Mouse (Mus musculus): ENCODE measurements at regions not wholly inside any gene's neighbourhood (a gene's known extent, or its start where the extent isn't known, plus 50 kb on each side); places are given as distances from the start of the nearest gene placed in this dataset.

DNA sequence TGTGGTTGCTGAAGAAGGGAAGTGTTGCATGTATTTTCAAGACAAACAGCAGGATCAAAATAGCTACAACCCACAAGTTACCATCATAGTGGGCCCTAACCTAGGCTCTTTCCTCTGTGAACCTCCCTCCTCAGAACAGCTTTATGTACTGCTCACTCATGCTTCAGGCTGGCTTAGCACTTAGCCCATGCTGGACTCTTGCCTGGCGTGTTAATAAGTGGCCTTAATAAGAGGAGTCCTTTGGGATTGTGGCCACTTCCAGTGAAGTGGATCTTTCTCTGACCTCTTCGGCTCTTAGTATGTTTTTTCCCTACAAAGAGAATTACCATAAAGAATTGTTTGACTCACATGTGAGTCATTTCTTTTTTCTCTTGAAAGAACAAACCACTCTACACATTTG is 101.9 kb downstream of the Fam204a start:
- Histone ChIP-seq H3K4me1 (ENCODE audit: control insufficient read depth, insufficient read depth, low read length) (no peaks in the 10 kb centered on the region), H3K27ac (ENCODE audit: low read length) (no peak overlapping the region), H3K4me3 (ENCODE audit: low read length) (no peak overlapping the region), H3K36me3 (ENCODE audit: control insufficient read depth, insufficient read depth, low read length) (no peaks in the 10 kb centered on the region), H3K4me2 (ENCODE audit: low read depth, low read length) (no peak overlapping the region), H3K27me3 (replicated peaks; ENCODE audit: control insufficient read depth, insufficient read depth, low read length) (no peaks in the 10 kb centered on the region), H3K9me3 (ENCODE audit: control insufficient read depth, low read length) (no peaks in the 10 kb centered on the region), H3K9ac (ENCODE audit: low read depth, low read length) (no peak overlapping the region)
- WGBS: 85% methylated on average over 2 of the region's 2 CpGs
- ATAC-seq: no peak

DNA sequence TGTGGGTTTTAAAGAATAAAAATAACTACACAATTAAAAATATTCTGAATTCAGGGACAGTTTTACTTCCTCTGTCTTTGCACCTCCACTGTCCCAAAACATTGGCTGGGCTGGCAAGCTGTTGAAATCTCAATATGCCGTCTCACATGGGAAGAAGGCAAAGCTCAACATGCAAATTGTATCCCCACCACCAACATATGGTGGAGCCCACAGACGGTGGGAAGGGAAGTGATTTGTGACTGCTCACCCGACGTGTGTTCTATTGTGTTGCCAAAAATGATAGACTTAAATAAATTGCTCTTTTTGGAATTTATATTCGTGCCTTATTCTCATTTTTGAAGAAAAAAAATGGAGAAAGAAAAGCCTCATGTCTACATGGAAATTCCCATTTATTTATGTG is 105.6 kb downstream of the Fam204a start:
- Histone ChIP-seq H3K27me3 (replicated peaks; ENCODE audit: control insufficient read depth, insufficient read depth, low read length) (no peaks in the 10 kb centered on the region), H3K4me2 (ENCODE audit: low read depth, low read length) (no peak overlapping the region), H3K27ac (ENCODE audit: low read length) (no peak overlapping the region), H3K4me3 (ENCODE audit: low read length) (no peak overlapping the region), H3K36me3 (ENCODE audit: control insufficient read depth, insufficient read depth, low read length) (no peaks in the 10 kb centered on the region), H3K9ac (ENCODE audit: low read depth, low read length) (no peak overlapping the region), H3K4me1 (ENCODE audit: control insufficient read depth, insufficient read depth, low read length) (no peaks in the 10 kb centered on the region), H3K9me3 (ENCODE audit: control insufficient read depth, low read length) (no peaks in the 10 kb centered on the region)
- ATAC-seq: no peak
- 73% methylated on average over 5 of the region's 5 CpGs for WGBS

DNA sequence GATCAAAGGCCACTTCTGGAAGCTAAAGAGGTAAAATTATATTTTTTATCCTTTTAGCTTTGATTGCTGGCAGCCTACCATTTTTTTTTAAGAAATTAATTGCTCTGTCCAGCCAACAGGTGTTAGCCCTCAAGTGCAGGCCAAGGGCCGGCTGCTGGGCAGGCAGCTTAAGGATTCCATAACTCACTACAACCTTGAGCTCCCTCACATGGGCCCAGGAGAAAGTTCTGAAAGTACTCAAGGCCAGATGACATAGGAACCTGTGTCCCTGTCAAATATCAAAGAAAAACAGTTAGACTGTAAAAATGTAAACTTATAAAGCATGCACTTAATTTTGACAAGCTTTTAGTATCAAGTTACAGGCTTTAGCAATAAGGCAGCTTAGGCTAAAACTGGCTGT is 107.5 kb downstream of the Fam204a start:
- no peaks in the 10 kb centered on the region for H3K9me3 ChIP-seq (ENCODE audit: control insufficient read depth, low read length)
- no peaks in the 10 kb centered on the region for H3K4me1 ChIP-seq (ENCODE audit: control insufficient read depth, insufficient read depth, low read length)
- 21% methylated on average over 1 of the region's 1 CpGs for WGBS
- H3K27me3 ChIP-seq (replicated peaks; ENCODE audit: control insufficient read depth, insufficient read depth, low read length): no peaks in the 10 kb centered on the region
- no peak overlapping the region for H3K27ac ChIP-seq (ENCODE audit: low read length)
- no peak overlapping the region for H3K4me3 ChIP-seq (ENCODE audit: low read length)
- H3K4me2 ChIP-seq (ENCODE audit: low read depth, low read length): no peak overlapping the region
- ATAC-seq: peak; percentile 63; the same call in 1 of the 2 replicates
- no peaks in the 10 kb centered on the region for H3K36me3 ChIP-seq (ENCODE audit: control insufficient read depth, insufficient read depth, low read length)
- H3K9ac ChIP-seq (ENCODE audit: low read depth, low read length): no peak overlapping the region

DNA sequence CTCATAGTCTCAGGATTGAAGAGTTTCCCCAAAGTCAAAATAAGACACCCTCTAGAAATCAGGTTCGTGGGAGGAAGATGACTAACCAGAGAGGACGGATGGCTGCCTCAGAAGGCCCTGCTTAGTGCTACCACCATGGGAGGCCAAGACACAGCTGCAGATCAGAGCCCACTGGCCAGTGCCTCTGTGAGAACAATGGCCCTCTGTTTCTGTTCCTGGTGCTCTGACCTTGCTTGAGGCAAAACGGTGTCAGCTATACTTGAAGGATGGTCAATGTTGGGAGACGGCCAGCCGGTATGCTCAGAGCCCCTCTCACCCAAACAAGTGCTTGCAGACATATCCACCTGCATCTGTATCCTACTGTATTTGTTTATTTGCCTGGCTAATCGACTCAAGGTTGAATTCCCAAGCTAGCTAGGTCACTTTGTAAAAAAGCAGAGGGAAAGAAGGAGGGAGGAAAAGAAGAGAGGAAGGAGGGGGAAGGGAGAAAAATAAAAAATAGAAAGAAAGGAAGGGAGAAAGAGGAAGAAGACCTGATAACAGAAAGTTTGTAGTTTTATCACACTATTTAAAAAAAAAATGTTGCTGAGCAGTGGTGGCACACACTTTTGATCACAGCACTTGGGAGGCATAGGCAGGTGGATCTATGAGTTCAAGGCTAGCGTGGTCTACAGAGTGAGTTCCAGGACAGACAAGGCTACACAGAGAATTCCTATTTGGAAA is 112.7 kb downstream of the Fam204a start:
- Histone ChIP-seq H3K9me3 (ENCODE audit: control insufficient read depth, low read length) (no peaks in the 10 kb centered on the region), H3K27ac (ENCODE audit: low read length) (no peak overlapping the region), H3K4me3 (ENCODE audit: low read length) (no peak overlapping the region), H3K4me1 (ENCODE audit: control insufficient read depth, insufficient read depth, low read length) (no peaks in the 10 kb centered on the region), H3K9ac (ENCODE audit: low read depth, low read length) (no peak overlapping the region), H3K4me2 (ENCODE audit: low read depth, low read length) (no peak overlapping the region), H3K36me3 (ENCODE audit: control insufficient read depth, insufficient read depth, low read length) (no peaks in the 10 kb centered on the region), H3K27me3 (replicated peaks; ENCODE audit: control insufficient read depth, insufficient read depth, low read length) (no peaks in the 10 kb centered on the region)
- WGBS: 56% methylated on average over 7 of the region's 7 CpGs
- ATAC-seq: no peak

DNA sequence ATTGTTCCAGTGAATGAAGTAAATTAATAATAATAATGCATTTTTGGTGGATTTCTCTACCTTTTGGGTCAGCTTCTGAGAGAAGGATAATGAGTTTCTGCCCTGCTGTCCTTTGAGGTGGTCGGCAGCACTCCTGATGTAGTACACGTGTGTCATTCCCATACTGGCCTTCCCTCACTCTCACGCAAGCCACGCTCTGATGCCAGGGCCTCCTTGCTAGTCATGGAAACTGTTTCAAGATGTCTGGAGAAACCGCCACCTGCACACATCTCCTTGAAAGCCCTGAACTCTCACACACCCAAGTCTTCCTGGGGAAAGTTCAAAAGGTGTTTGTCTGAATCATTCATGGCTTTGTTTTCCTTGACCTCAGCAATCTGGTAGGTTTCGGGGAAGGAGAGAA is 116.2 kb downstream of the Fam204a start:
- no peak for ATAC-seq
- 83% methylated on average over 6 of the region's 6 CpGs for WGBS
- Histone ChIP-seq H3K27ac (ENCODE audit: low read length) (no peak overlapping the region), H3K9me3 (ENCODE audit: control insufficient read depth, low read length) (no peaks in the 10 kb centered on the region), H3K4me3 (ENCODE audit: low read length) (no peak overlapping the region), H3K9ac (ENCODE audit: low read depth, low read length) (no peak overlapping the region), H3K36me3 (ENCODE audit: control insufficient read depth, insufficient read depth, low read length) (no peaks in the 10 kb centered on the region), H3K27me3 (replicated peaks; ENCODE audit: control insufficient read depth, insufficient read depth, low read length) (no peaks in the 10 kb centered on the region), H3K4me1 (ENCODE audit: control insufficient read depth, insufficient read depth, low read length) (no peaks in the 10 kb centered on the region), H3K4me2 (ENCODE audit: low read depth, low read length) (no peak overlapping the region)

DNA sequence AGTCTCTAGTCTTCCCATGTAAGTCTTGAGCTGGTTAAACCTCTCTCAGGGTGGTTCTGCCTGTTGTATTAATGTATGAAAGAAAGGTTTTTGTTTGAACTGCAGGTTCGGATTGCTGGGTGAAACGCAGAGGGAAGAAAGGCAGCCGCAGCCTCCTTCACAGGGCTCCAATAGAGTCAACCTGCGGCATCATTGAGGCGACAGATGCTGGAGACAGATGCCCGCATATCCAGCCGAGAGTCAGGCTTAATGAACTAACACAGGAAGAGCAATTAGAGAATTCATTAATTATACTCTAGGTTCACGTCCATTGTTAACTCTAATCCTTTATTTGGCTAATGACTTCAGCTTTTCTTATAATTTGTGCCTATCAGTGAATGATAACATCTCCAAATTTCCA is 117.0 kb downstream of the Fam204a start:
- H3K36me3 ChIP-seq (ENCODE audit: control insufficient read depth, insufficient read depth, low read length): no peaks in the 10 kb centered on the region
- H3K9ac ChIP-seq (ENCODE audit: low read depth, low read length): no peak overlapping the region
- WGBS: 70% methylated on average over 8 of the region's 8 CpGs
- H3K27ac ChIP-seq (ENCODE audit: low read length): no peak overlapping the region
- no peak overlapping the region for H3K4me2 ChIP-seq (ENCODE audit: low read depth, low read length)
- H3K4me3 ChIP-seq (ENCODE audit: low read length): no peak overlapping the region
- no peak for ATAC-seq
- H3K27me3 ChIP-seq (replicated peaks; ENCODE audit: control insufficient read depth, insufficient read depth, low read length): no peaks in the 10 kb centered on the region
- H3K9me3 ChIP-seq (ENCODE audit: control insufficient read depth, low read length): no peaks in the 10 kb centered on the region
- H3K4me1 ChIP-seq (ENCODE audit: control insufficient read depth, insufficient read depth, low read length): no peaks in the 10 kb centered on the region

DNA sequence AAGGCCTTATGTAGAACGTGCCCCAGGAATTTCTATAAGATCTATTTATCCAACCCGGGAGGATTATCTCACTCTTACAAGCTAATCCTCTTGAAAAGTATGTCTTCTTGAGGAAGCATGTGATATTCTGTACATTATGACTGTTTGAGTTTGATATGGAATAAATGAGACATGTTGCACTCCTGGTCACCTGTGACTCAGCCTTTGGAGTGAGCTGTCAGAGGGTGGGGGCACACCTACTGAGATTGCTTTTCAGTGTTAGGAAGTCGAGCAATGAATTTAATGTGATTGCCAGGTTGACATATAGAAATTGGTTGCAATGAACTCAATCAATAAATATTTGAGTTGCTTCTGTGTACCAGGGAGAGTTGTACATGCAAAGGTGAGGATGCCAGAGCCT is 128.6 kb downstream of the Fam204a start:
- no peak overlapping the region for H3K27ac ChIP-seq (ENCODE audit: low read length)
- no peak overlapping the region for H3K4me3 ChIP-seq (ENCODE audit: low read length)
- WGBS: 70% methylated on average over 3 of the region's 3 CpGs
- no peak overlapping the region for H3K9ac ChIP-seq (ENCODE audit: low read depth, low read length)
- no peak for ATAC-seq
- no peaks in the 10 kb centered on the region for H3K27me3 ChIP-seq (replicated peaks; ENCODE audit: control insufficient read depth, insufficient read depth, low read length)
- H3K4me2 ChIP-seq (ENCODE audit: low read depth, low read length): no peak overlapping the region
- H3K9me3 ChIP-seq (ENCODE audit: control insufficient read depth, low read length): no peaks in the 10 kb centered on the region
- no peaks in the 10 kb centered on the region for H3K36me3 ChIP-seq (ENCODE audit: control insufficient read depth, insufficient read depth, low read length)
- H3K4me1 ChIP-seq (ENCODE audit: control insufficient read depth, insufficient read depth, low read length): no peaks in the 10 kb centered on the region

DNA sequence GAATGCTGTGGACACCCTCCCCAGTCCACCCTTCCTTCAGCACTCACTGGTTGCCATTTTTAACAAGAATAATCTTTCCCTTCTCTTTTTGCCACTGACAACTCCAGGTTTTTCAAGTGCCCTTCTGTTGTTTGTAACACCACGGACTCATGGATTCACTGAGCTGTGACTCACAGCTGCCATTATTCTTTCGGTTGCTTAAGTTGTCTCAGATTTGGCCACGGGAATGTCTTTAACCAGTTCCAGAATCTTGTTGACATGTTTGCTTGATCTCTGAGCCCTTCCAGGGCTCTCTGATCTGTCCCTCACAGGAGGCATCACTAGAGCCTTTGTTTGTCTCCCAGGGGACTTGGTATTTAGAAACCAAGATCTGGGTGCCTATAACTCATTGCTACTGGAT is 131.5 kb upstream of the Rab11fip2 start:
- Histone ChIP-seq H3K9ac (ENCODE audit: low read depth, low read length) (no peak overlapping the region), H3K4me1 (ENCODE audit: control insufficient read depth, insufficient read depth, low read length) (no peaks in the 10 kb centered on the region), H3K27ac (ENCODE audit: low read length) (no peak overlapping the region), H3K36me3 (ENCODE audit: control insufficient read depth, insufficient read depth, low read length) (no peaks in the 10 kb centered on the region), H3K27me3 (replicated peaks; ENCODE audit: control insufficient read depth, insufficient read depth, low read length) (no peaks in the 10 kb centered on the region), H3K4me2 (ENCODE audit: low read depth, low read length) (no peak overlapping the region), H3K9me3 (ENCODE audit: control insufficient read depth, low read length) (no peaks in the 10 kb centered on the region), H3K4me3 (ENCODE audit: low read length) (no peak overlapping the region)
- ATAC-seq: no peak
- WGBS: 45% methylated on average over 3 of the region's 3 CpGs

DNA sequence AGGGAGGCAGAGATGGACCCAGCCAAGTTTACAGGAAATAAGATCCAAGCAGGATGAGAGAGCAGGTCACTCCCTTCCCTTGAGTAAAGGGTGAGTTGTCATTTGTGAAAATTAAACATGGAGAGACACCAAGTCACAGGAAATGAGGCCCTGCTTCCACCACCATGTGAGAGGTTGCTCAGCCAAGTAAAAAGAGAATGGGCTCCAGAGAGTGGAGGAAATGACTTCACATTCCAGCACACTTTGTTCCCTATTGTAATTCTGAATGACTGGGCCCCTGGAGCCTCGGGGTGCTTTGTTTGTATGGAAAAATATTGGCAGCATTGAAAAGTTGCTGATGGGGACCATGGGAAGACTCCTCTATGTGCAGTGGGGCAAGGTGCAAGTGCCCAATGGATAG is 129.9 kb upstream of the Rab11fip2 start:
- H3K27me3 ChIP-seq (replicated peaks; ENCODE audit: control insufficient read depth, insufficient read depth, low read length): no peaks in the 10 kb centered on the region
- ATAC-seq: no peak
- no peak overlapping the region for H3K4me2 ChIP-seq (ENCODE audit: low read depth, low read length)
- H3K9ac ChIP-seq (ENCODE audit: low read depth, low read length): no peak overlapping the region
- WGBS: 36% methylated on average over 1 of the region's 1 CpGs
- H3K36me3 ChIP-seq (ENCODE audit: control insufficient read depth, insufficient read depth, low read length): no peaks in the 10 kb centered on the region
- no peak overlapping the region for H3K4me3 ChIP-seq (ENCODE audit: low read length)
- no peak overlapping the region for H3K27ac ChIP-seq (ENCODE audit: low read length)
- no peaks in the 10 kb centered on the region for H3K4me1 ChIP-seq (ENCODE audit: control insufficient read depth, insufficient read depth, low read length)
- no peaks in the 10 kb centered on the region for H3K9me3 ChIP-seq (ENCODE audit: control insufficient read depth, low read length)

DNA sequence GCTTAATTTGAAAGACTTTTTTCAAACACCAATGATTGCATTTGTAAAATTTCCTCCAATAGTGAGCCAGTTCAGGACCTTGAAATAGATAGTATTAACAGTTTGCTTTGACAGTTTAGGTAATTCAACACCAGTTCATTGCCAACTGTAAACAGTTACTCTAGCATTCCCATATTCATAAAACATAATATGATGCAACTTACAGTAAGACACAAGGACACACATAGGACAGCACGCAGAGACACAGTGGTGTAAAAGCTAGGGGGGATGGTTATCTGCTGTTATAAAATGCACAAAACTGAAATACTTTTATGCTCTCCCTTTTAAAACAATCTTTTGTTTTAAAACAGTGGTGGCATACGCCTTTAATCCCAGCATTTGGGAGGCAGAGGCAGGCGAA is 122.7 kb upstream of the Rab11fip2 start:
- WGBS: 87% methylated on average over 3 of the region's 3 CpGs
- Histone ChIP-seq H3K27me3 (replicated peaks; ENCODE audit: control insufficient read depth, insufficient read depth, low read length) (no peaks in the 10 kb centered on the region), H3K9ac (ENCODE audit: low read depth, low read length) (no peak overlapping the region), H3K36me3 (ENCODE audit: control insufficient read depth, insufficient read depth, low read length) (no peaks in the 10 kb centered on the region), H3K27ac (ENCODE audit: low read length) (no peak overlapping the region), H3K4me1 (ENCODE audit: control insufficient read depth, insufficient read depth, low read length) (no peaks in the 10 kb centered on the region), H3K4me3 (ENCODE audit: low read length) (no peak overlapping the region), H3K4me2 (ENCODE audit: low read depth, low read length) (no peak overlapping the region), H3K9me3 (ENCODE audit: control insufficient read depth, low read length) (no peaks in the 10 kb centered on the region)
- no peak for ATAC-seq

All from intestine, embryonic 16.5 days (tissue).